Mouse (Mus musculus) gastrocnemius, postnatal 36 days (tissue): ENCODE data around the gene Zfp958. TPM values are rescaled to one million over a fixed set of nuclear protein-coding genes. Genes with fewer than 3 reads are reported as not detected.
A peak's percentile ranks its signal among the peaks of the same experiment; 100 is the strongest.
"Not testable (repeated sequence)": the region's sequence is repeated elsewhere in the genome, so short reads cannot be mapped to it uniquely, and the experiment has no call there.

Experiments
- DNase-seq, 2 experiments: peaks; one replicate each; pipeline ENCODE4 v3.0.0; 2022
- intact Hi-C: fragments of 180-260 bp; cut with DNase I; formaldehyde crosslinking; loops from one replicate; pipeline ENCODE4 v1.15.1; 2025
- long read RNA-seq, 2 experiments: library from polyadenylated mRNA; stranded (forward); transcript quantifications; one replicate each; pipeline ENCODE4 v2.0.0; 2021
- total RNA-seq, 2 experiments: library from RNA; stranded (reverse); gene quantifications; 2 replicates each; pipeline ENCODE4 v1.2.3; 2021

Zfp958 gene
- 1 to 10 TPM; 6.9 to 9.4 TPM for total RNA-seq
- long read RNA-seq, experiment 1, partial matches to known transcripts: 0 of 4 reads
- long read RNA-seq, experiment 1, other reads (novel, unspliced or antisense): 2 of 4 reads
- long read RNA-seq, experiment 2, partial matches to known transcripts: 0 of 7 reads
- long read RNA-seq, experiment 2, other reads (novel, unspliced or antisense): 4 of 7 reads

DNA sequence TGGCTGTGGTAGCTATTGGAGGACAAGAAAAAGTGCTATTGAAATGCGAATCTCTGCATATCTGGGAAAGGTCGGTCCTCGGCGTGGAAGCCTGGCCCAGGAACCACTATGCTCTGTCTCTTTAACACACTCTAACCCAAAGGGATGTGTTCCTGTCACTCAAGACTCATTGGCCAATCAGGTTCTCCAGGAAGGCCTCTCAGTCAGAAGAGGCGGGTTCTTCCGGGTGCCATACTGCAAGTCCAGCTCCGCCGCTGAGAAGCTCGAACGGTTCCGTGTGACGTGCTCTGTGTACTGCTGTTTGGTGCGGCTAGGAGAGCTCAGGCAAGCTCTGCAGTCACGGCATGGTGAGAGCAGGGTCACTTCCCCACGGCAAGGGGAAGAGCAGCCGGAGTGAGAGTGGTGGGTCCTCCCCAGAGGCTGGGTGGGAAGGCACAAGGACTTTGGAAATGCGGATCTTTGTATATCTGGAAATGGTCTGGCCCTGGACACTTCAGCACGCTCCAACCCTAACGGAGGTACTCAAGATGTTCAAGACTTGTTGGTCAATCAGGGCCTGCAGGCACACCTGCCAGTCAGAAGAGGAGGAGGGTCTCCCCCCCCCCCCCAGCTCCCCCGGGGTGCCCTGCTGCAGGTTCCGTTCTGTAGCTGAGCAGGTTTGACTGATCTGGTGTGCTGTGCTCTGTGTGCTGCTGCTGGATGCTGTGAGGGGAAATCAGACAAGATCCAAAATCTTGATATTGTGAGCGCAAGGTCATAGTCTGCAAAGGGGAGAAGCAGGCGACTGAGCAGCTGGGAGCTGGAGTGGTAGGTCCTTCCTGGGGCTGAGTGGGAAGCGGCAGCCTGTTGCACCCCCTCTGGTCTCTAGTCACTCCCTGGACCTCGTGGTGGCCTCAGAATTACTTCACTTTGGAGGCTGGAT is at the start of gene Zfp958:
Gene Zfp958 (plus strand): TSS at position 236 of the 922 bp plus-strand sequence.
- DNase-seq: peak; percentile 77 to 90
- intact Hi-C loops: loop anchor here (5.0 to 10.0 kb wide), 2 partner anchors 64 to 162 kb away; partner anchors contain the start of gene Shcbp1

DNA sequence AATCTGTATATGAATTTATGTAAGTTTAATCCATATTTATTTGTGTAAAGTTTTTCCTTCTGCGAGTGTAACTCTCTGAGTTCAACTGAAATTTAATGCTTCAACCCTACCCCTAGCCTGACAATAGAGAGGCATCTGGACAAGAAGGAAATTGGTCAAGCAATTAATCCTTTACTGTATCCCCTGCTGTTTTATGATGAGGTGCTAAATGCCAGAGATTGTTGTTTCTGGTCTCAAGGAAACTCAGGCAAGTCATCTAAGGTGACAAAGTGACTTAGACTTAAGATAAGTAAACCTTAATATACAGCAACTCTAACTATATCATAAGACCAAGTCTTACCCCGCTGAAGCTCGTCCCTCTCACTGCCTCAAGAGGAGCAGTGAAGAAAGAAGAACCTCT is 31.0 kb upstream of the Zfp958 start:
- no peak for DNase-seq
- intact Hi-C loops: no loop called here

DNA sequence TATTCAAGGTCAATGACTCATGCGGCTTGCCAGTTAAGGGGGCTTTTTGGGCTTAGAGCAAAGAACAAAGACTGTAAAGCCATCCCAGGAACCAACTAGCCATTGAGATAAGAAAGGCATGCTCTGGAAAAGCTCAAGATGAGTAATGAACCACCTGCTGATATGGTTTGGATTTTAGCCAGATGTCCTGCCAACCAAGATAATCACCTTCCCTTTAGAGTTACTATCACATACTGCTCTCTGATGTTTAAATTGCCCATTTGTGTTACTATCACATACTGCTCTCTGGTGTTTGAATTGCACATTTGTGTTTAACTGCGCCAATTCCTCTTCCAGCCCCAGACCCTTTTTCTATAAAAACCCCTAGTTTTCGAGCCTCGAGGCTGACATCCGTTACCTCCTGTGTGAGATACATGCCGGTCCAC is 30.2 kb upstream of the Zfp958 start:
- intact Hi-C loops: no loop called here
- DNase-seq: no peak

DNA sequence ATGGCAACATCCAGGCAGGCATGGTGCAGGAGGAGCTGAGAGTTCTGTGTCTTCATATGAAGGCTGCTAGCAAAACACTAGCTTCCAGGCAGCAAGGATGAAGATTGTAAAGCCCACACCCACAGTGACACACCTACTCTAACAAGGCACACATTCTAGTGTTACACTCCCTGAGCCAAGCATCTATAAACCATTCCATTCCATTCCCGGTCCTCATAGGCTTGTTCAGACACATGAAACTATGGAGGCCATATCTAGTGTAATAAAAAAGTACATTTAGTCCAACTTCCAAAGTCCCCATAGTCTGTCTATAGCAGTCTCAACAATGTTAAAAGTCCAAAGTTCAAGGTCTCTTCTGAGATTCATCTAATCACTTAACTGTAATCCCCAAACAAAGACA is 28.3 kb upstream of the Zfp958 start:
- intact Hi-C loops: loop anchor here (5.0 kb wide), 2 partner anchors 172 to 442 kb away; no protein-coding TSS in a partner anchor

DNA sequence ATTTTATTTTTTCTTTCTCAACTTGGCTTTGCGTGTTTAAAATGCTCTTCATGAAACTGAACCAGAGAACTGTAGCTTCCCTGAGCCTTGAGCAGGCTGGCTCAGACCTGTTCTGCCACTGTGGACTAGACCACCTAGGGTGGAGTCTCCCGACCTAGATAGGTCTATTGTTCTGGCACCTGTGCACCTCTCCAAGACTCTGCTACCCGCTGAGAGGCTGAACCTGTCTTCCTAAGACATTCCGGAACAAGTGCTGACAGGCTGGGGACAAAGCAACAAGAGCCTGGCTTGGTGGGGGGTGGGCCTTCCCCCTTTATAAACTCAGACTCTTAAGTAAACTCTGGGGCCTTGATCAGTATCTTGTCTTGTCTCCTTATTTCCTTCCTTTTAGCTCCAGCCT is 26.6 kb upstream of the Zfp958 start:
- DNase-seq: no peak
- intact Hi-C loops: loop anchor here (5.0 kb wide), 2 partner anchors 174 to 444 kb away; no protein-coding TSS in a partner anchor

More for the DNA sequence above, 28.3 kb upstream of the Zfp958 start:
- DNase-seq: no peak

DNA sequence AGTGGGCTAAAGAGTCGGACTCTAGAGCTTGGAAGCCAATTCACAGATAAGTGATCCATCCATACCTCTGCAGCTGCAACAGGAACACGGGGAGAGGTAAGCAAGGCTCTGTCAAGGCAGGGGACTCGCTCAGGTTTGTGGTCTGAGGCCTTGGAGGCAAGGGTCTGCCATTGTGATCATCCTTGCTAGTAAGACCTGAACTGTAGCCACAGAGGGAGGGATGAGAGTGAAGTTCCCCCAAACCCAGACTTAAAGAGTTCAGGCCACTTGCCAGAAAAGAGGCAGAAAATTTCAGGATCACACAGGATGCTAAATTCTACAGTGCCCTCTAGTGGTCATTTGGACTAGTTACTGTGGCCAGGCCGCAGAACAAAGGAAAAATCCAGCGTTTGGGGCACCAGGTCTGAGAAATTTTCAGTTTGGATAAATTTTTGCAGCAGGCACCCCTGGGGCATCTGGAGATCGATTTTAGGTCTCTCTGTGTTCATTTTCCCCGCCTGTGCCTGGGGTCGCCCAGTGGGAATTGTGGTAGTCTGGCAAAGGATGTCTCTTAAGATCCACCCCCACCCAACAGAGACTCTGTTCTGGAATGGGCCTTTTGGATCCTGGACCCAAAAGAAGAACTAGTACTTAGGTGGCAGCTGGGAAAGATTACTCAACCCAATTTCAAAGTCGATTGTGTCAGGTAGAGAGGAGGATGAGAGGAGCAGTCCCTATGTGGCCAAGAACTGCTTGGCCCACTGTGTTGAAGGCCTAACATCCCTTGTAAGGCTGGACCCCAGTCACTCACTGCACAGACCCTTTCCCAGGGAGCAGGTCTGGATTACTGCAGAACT is 24.6 kb upstream of the Zfp958 start:
- intact Hi-C loops: loop anchor here (5.0 kb wide), 2 partner anchors 176 to 446 kb away; no protein-coding TSS in a partner anchor
- DNase-seq: peak in 1 of 2 experiments; percentile 12

DNA sequence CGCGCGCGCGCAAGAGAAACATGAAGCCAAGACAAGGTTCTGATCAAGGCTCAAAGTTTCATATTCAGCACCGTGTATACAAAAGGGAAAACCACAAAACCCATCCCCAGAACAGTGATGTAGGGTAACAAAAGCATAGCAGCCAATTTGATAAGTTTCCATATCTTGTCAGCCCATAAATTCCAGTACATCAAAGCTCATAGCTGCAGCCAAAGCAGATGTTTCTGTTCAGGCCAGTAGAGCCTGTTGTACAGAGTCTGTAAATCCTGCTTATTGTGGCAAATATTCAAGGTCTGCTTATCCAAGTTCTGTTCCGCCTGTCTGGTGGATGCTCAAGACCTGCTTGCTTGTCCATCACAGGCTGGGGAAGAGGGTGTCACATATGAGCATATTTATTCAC is 4.1 kb upstream of the Zfp958 start:
- intact Hi-C loops: no loop called here
- DNase-seq: no peak

DNA sequence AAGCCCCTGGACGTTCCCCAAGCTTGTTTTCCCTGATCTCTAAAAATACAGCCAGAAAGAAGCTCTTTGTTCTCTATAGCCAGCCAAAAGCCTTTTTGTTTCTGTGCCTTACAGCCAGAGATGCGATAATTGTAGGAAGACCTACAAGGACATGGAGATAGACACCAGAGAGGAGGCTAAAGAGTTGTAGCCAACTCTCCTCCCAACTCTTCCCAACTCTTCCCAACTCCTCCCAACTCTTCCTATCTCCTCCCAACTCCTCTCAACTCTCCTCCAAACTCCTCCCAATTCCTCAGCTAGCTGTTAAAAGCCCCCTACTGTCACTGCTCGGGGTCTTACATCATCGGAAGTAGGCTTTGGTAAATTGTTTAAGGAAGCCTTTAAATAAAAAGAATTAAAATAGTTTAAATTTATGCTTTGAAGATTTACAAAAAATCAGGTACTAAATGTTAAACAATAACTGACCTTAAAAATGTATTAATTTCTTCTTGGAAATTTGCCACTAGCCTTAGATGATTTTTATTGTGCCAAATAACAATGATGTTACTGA is 1.3 kb upstream of the Zfp958 start:
- intact Hi-C loops: loop anchor here (5.0 to 10.0 kb wide), 2 partner anchors 66 to 163 kb away; partner anchors contain the start of gene Shcbp1
- not testable (repeated sequence) for DNase-seq

DNA sequence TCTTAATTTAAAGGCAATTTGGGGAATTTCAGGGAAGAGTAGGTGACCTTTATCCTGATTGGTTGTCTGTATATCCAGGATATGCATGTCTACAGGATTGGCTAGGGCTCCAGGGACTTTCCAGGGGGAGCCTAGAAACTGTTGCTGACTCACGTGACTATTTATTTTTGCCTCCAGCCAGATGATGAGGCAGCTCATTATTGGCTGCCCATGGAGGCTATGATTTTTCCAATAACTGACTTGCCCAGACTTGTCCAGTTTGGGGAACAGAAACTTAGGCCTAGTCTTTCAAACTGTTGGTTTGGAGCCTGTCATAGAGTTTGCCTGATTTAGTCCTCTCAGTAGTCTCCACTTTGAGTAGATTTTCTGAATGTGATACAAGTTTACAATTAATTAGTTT is 14.4 kb downstream of the Zfp958 start:
- DNase-seq: no peak
- intact Hi-C loops: no loop called here

DNA sequence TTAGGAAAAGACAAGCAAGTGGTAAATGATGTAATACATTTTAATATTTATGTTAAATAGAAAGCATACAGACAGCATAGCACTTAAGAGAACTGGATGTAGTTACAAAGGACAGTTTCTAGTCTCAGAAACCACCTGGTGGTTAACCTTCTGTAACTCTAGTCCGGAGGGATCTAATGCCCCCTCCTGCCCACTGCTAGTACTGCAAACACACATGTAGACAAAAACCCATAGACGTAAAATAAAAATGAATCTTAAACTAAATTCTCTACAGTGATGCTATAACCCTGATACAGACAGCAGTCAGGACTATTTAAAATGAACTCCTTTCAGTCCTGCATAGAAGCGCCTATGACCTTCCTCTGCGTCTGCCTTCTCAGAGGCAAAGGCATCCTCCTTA is 24.1 kb downstream of the Zfp958 start:
- DNase-seq: no peak
- intact Hi-C loops: no loop called here

DNA sequence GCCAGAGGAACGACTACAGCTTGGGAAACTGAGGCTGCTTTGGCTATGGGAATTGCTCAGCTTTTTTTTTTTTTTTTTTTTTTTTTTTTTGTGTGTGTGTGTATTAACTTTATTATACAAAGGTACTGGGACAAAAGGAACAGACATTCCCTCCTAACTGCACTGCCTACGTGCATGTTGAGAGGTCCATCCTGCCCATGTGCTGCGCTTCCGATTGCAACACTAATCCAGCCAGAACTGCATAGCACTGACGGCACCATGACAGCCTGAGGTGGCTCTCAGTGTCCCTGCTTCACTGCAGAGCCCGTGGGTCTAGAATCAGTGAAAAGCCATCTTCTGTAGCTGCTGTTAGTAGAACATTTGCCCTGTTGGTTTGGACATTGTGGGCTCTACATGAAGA is 30.0 kb downstream of the Zfp958 start:
- intact Hi-C loops, DNase-seq: not testable (repeated sequence)

DNA sequence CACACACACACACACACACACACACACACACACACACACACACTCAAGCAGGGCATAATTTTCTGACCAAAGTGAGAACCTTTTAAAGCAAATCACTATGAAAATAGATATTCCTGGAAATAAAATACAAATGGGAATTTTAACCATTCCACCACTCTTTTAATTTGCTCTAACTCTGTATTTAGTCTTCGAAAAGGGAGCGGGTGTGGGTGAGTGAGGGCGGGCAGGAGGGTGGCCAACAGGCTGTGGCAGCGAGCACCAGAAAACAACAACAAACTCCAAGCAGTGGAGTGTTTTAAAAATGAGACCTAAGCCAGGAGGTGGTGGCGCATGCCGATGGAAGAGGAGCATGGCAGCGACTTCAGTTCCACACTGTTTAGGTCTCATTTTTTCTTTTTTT is 43.6 kb downstream of the Zfp958 start:
- peak in 1 of 2 experiments; percentile 6 for DNase-seq
- intact Hi-C loops: no loop called here

DNA sequence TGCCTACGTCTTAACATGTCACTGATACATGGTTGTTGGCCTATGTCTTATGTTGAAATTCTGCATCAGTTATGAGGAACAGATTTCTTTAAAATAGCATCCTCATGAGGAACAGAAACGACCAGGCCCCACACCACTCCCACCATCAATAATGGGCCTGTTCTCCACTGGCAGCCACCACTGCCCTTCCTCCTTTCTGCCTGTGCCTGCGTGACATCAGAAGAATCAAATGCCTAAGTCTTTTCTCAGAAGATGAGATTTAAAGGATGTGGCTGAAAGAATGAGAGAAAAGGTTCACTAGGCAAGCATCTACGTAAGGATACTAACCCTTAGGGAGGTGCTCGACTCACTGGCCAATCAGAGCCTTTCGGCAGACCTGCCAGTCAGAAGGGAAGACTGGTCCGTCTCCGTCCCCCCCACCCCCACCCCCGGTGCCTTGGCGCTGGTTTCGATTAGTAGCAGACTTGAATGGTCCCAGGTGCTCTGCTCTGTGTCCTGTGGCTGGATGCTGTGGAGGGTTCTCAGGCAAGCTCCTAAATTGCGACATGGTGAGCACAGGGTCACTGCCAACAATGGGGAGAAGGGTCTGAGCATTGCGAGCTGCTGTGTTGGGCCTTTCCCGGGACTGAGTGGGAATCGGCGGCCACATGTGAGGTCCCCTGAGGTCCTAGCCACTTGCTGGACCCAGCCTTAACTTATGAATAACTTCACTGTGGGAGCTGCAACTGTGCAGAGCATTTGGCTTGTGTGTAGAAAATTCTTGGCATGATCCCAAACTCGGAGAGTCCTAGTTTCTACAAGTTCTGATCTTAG is 62.4 kb downstream of the Zfp958 start:
- no peak for DNase-seq
- intact Hi-C loops: loop anchor here (5.0 kb wide), 2 partner anchors 63 to 102 kb away; partner anchors contain the start of genes Shcbp1 and Zfp958

DNA sequence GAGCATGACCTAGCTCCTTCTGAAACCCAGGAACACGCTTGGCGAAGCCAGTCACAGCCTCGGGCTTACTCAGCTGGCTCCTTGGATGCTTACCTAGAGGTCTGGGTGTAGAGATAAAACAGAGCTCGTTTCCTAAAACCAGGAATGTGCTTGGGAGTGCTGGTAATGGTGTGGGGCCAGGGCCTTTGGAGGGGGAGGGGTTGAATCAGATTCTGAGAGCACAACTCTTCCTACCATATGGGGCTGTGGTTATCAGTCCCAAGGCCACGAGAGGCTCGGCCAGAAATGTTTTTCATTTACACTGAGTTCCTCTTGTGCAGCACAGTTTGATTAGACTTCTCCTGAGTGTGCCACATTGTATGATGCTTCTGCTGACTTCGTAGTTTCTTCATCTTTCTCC is 63.6 kb downstream of the Zfp958 start:
- DNase-seq: no peak
- intact Hi-C loops: loop anchor here (5.0 kb wide), 2 partner anchors 64 to 101 kb away; partner anchors contain the start of genes Shcbp1 and Zfp958

DNA sequence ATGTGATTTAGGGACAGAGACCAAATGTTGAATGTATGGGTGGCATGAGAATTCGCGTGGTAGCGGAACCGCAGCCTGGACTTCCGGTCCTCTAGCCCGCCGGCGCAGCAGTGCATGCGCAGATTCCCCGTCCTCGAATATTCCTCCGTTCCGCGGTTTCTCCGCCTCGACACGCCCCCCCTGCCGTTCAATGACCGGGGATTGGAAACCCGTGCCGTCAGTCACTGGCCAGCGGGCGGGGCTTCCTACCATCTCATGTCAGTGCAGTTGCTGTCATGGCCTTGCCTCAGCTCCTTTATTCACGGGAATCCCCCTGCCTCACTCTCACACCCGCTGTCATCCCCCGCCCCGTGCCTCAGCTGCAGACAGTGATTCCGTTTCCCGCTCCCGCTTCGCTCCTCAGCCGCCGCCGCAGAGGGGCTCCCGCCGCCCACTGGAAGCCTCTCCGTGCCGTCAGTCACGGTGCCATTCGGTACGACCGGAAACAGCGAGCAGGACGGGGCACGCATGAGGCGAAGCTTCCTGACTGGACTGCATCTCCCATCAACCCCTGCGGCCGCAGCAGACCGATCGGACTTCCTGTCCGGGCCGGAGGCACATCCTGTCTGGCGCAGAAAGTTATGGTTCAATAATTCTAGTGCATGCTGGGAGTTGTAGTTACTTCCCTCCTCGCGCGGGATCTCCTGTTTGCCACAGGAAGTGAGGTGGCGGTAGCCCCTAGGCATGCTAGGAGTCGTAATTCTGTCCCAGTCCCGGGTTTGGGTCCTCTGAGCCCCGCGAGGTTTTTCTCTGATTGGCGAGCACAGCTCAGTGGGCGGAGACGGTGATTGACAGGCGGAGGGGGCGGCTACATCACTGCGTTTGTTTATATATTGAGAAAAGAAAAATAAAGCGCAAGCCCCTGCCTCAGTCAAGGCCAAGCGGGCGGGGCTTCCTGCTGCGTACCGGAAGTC is 64.6 kb downstream of the Zfp958 start:
- intact Hi-C loops: loop anchor here (5.0 kb wide), 2 partner anchors 65 to 100 kb away; partner anchors contain the start of genes Shcbp1 and Zfp958
- peak; percentile 95 to 97 for DNase-seq

DNA sequence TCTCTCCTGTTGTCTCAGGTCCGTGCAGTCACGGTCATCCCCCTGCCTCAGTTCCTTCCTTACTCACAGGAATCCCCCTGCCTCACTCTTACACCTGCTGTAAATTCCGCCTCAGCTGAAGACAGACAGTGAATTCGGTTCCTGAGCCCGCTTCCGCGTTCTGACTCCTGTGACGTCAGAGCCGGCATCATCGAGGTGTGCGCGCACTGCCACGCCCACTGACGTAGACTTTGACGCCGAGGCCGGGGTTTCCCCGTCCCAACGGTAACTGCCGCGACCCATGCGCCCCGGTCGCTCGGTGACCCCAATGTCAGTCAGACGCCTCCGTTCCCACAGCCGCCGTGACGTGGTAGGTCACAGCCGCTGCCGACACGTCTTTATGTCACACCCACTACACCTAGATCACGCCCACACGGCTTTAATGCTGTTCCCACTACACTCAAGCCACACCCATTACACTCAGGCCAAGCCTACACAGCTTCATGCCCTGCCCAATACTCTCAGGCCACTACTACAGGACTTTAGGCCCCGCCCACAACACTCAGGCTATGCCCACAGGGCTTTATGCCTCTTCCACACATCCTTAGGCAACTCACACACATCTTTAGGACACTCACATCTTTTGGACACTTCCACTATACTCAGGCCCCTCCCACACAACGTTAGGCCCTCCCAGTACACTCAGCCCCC is 65.4 kb downstream of the Zfp958 start:
- DNase-seq: peak in 1 of 2 experiments; percentile 70
- intact Hi-C loops: loop anchor here (5.0 kb wide), 2 partner anchors 66 to 99 kb away; partner anchors contain the start of genes Shcbp1 and Zfp958

DNA sequence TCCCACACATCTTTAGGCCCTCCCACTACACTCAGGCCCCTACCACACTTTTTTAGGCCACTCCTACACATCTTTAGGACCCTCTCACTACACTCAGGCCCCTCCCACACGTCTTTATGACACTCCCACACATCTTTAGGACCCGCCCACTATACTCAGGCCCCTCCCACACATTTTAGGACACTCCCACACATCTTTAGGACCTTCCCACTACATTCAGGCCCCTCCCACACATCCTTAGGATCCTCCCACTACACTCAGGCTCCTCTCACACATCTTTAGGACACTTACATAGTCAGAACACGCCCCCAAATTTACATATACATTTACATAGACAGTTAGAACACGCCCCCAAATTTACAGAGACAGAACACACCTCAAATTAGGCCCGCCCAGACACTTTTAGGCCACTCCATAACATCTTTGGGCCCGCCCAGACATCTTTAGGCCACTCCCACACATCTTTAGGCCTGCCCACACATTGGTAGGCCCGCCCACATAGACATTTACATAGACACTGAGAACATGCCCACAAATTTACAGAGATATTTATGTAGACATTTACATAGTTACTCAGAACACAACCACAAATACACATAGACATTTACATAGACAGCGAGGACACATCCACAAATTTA is 66.1 kb downstream of the Zfp958 start:
- intact Hi-C loops: loop anchor here (5.0 kb wide), 2 partner anchors 67 to 98 kb away; partner anchors contain the start of genes Shcbp1 and Zfp958
- DNase-seq: no peak
